Comparison of ENCODE assay signal across 15 mouse cellular contexts in the genomic region with DNA sequence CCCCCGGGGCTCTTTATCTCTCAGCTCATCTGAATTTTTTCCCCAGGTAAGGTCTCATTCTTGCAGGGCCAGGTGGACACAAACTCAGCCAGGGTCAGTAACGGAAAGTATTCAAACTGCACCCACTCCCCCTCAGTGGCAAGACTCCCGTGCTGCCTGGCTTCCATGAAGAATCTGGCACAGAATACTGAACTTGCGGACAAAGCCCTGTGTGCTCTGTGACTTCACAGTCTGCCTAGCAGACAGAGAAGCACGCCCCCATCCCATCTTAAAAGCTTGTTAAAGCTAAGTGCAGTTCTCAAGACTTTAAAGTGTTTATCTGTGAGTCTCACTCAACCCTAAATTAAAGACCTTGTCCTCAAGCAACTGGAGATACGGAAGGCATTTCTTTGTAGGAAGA.
"Had no signal": no experiment of that assay in that cellular context is flagged by ENCODE, and none has a peak within 500 bp of the region (broad histone marks: within the 10 kb centered on the region; RNA-seq: fewer than 3 reads in every experiment).

No protein-coding gene starts in this region.

- H3K9me3 ChIP-seq: kidney, embryonic 15.5 days; limb, embryonic 13.5 days; midbrain, embryonic 12.5 days had no signal

- DNase-seq: kidney, adult 2 months; kidney, postnatal 14 days; left cerebral cortex, postnatal 4 days; lung, adult 18-20 months; lung, postnatal 10 days; lung, postnatal 4 days; retina, postnatal 1 day; right cerebral cortex, postnatal 4 days; spleen, adult 18-20 months; thymus, postnatal 36 days had no signal

- H3K27ac ChIP-seq: kidney, embryonic 15.5 days; limb, embryonic 13.5 days; liver, embryonic 14.5 days; midbrain, embryonic 12.5 days had no signal

- H3K4me1 ChIP-seq: kidney, embryonic 15.5 days; midbrain, embryonic 12.5 days had no signal

- H3K27me3 ChIP-seq: kidney, embryonic 15.5 days; midbrain, embryonic 12.5 days had no signal

- H3K4me3 ChIP-seq: kidney, embryonic 15.5 days; limb, embryonic 13.5 days; midbrain, embryonic 12.5 days had no signal

- ATAC-seq: intestine, embryonic 16.5 days had no signal

- H3K9ac ChIP-seq: kidney, embryonic 15.5 days; limb, embryonic 13.5 days; liver, embryonic 14.5 days; midbrain, embryonic 12.5 days had no signal

- H3K4me2 ChIP-seq: kidney, embryonic 15.5 days; limb, embryonic 13.5 days; midbrain, embryonic 12.5 days had no signal

- H3K36me3 ChIP-seq: kidney, embryonic 15.5 days; limb, embryonic 13.5 days; midbrain, embryonic 12.5 days had no signal
